Mouse (Mus musculus): ENCODE measurements around the gene Eif4ebp2. TPM values are rescaled to one million over a fixed set of nuclear protein-coding genes. Genes with fewer than 3 reads are reported as not detected.
A peak's percentile ranks its signal among the peaks of the same experiment; 100 is the strongest.

The Eif4ebp2 gene
- polyA plus RNA-seq (2016; fragmentation: Nextera tagmentation; extraction: Ambion mirVana) = 49.7 and 52.7 TPM in 2 replicates

- Histone ChIP-seq H3K4me3 (peak within 1 kb of the TSS; percentile 96), H3K9ac (peak within 1 kb of the TSS; percentile 94), H3K36me3 (peaks cover 12% of the 10 kb centered on the region), H3K4me2 (peak within 1 kb of the TSS; percentile 88), H3K27ac (ENCODE audit: poor library complexity, severe bottlenecking) (peak within 1 kb of the TSS; percentile 77), H3K27me3 (replicated peaks) (no peaks in the 10 kb centered on the region), H3K9me3 (replicated peaks) (peaks cover 4% of the 10 kb centered on the region; the same call in 1 of the 2 replicates), H3K4me1 (replicated peaks) (peaks cover 35% of the 10 kb centered on the region)
- 0% methylated on average over 32 of the region's 36 CpGs for WGBS
- peak; percentile 98 for ATAC-seq (ENCODE audit: insufficient number of reproducible peaks, low FRiP score)
These were observed at the start of gene Eif4ebp2 for GRCm38 (mm10) chr10:61452645-61453044. Gene Eif4ebp2 (minus strand): TSS chr10:61452661.

GRCm38 (mm10) chr10:61500756-61501155 lies 48.3 kb upstream of the Eif4ebp2 start:
- Histone ChIP-seq H3K4me1 (replicated peaks) (peaks cover 8% of the 10 kb centered on the region), H3K9me3 (replicated peaks) (no peaks in the 10 kb centered on the region), H3K4me2 (no peak overlapping the region), H3K36me3 (0 out of 2 replicates have a peak, but pooled peaks cover 3% of the 10 kb centered on the region), H3K27ac (ENCODE audit: poor library complexity, severe bottlenecking) (no peak overlapping the region), H3K27me3 (replicated peaks) (no peaks in the 10 kb centered on the region), H3K4me3 (no peak overlapping the region), H3K9ac (no peak overlapping the region)
- ATAC-seq (ENCODE audit: insufficient number of reproducible peaks, low FRiP score) = no peak
- WGBS = 68% methylated on average over 7 of the region's 7 CpGs

DNA sequence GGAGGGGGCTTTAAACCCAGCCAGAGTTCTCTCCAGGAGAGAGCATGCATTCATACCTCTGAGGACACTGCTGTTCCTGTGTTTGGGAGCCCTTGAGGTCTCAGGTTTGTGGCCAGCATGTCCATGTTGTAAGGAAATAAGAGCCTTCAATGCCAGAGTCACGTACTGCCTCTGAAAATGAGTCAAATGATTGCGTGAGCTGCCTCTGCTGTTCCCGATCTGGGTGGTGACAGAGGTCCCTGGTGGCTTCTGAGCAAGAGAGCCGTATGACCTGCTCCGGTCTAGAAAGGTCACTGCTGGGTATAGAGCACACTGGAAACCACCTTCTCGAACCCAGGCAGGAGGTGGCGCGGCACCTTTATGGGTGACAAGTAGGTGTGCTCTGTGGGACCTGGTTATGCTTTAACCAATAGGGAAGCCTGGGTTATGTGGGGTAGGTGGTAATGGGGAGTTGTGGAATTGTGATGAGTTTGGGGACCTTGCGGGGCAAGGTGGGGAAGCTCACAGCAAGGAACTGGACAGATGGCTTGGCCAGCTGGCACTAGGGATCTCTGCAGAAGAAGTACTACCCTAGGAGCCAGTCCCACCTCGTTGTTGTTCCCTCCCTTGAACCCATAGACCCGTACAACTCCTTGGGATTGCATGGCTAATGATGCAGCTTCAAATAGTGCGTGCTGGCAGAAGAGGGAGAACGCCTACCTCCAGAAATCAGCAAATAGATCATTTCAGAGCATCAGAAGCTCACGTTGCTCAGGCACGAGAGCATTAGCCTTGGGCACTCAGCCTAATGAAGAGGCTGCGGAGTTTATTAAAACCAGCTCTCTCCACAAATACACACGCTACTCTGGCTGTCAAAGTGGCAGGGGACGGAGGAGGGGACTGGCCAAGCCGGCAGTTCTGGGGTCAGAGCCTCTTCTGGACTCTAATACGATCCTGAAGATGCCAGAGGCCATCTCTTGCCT lies 47.3 kb upstream of the Eif4ebp2 start:
- Histone ChIP-seq H3K4me1 (replicated peaks) (peaks cover 18% of the 10 kb centered on the region), H3K27ac (ENCODE audit: poor library complexity, severe bottlenecking) (no peak overlapping the region), H3K36me3 (0 out of 2 replicates have a peak, but pooled peaks cover 3% of the 10 kb centered on the region), H3K4me3 (no peak overlapping the region), H3K9ac (no peak overlapping the region), H3K4me2 (no peak overlapping the region), H3K9me3 (replicated peaks) (no peaks in the 10 kb centered on the region), H3K27me3 (replicated peaks) (no peaks in the 10 kb centered on the region)
- 83% methylated on average over 20 of the region's 20 CpGs for WGBS
- no peak for ATAC-seq (ENCODE audit: insufficient number of reproducible peaks, low FRiP score)

GRCm38 (mm10) chr10:61496231-61496630 lies 43.8 kb upstream of the Eif4ebp2 start:
- Histone ChIP-seq H3K27me3 (replicated peaks) (no peaks in the 10 kb centered on the region), H3K9me3 (replicated peaks) (no peaks in the 10 kb centered on the region), H3K9ac (peak overlapping the region; percentile 28; the same call in 1 of the 2 replicates), H3K4me1 (replicated peaks) (peaks cover 28% of the 10 kb centered on the region), H3K4me3 (no peak overlapping the region), H3K36me3 (no peaks in the 10 kb centered on the region), H3K4me2 (no peak overlapping the region), H3K27ac (ENCODE audit: poor library complexity, severe bottlenecking) (peak overlapping the region; percentile 38; the same call in 1 of the 2 replicates)
- no peak for ATAC-seq (ENCODE audit: insufficient number of reproducible peaks, low FRiP score)
- 63% methylated on average over 9 of the region's 9 CpGs for WGBS

- H3K36me3 ChIP-seq = no peaks in the 10 kb centered on the region
- H3K27ac ChIP-seq (ENCODE audit: poor library complexity, severe bottlenecking) = no peak overlapping the region; the same call in 1 of the 2 replicates
- no peaks in the 10 kb centered on the region for H3K27me3 ChIP-seq (replicated peaks)
- H3K4me3 ChIP-seq = no peak overlapping the region
- peaks cover 28% of the 10 kb centered on the region for H3K4me1 ChIP-seq (replicated peaks)
- no peak overlapping the region for H3K4me2 ChIP-seq
- ATAC-seq (ENCODE audit: insufficient number of reproducible peaks, low FRiP score) = no peak
- peak overlapping the region; percentile 28; the same call in 1 of the 2 replicates for H3K9ac ChIP-seq
- no peaks in the 10 kb centered on the region for H3K9me3 ChIP-seq (replicated peaks)
- 38% methylated on average over 4 of the region's 4 CpGs for WGBS
These were observed 43.0 kb upstream of the Eif4ebp2 start for GRCm38 (mm10) chr10:61495461-61495860.

- no peaks in the 10 kb centered on the region for H3K27me3 ChIP-seq (replicated peaks)
- 12% methylated on average over 11 of the region's 11 CpGs for WGBS
- H3K4me2 ChIP-seq = no peak overlapping the region
- peaks cover 29% of the 10 kb centered on the region for H3K4me1 ChIP-seq (replicated peaks)
- no peaks in the 10 kb centered on the region for H3K36me3 ChIP-seq
- H3K9ac ChIP-seq = no peak overlapping the region
- H3K4me3 ChIP-seq = no peak overlapping the region
- H3K27ac ChIP-seq (ENCODE audit: poor library complexity, severe bottlenecking) = no peak overlapping the region
- ATAC-seq (ENCODE audit: insufficient number of reproducible peaks, low FRiP score) = peak; percentile 65
- no peaks in the 10 kb centered on the region for H3K9me3 ChIP-seq (replicated peaks)
These were observed 39.6 kb upstream of the Eif4ebp2 start for GRCm38 (mm10) chr10:61492040-61492439.

DNA sequence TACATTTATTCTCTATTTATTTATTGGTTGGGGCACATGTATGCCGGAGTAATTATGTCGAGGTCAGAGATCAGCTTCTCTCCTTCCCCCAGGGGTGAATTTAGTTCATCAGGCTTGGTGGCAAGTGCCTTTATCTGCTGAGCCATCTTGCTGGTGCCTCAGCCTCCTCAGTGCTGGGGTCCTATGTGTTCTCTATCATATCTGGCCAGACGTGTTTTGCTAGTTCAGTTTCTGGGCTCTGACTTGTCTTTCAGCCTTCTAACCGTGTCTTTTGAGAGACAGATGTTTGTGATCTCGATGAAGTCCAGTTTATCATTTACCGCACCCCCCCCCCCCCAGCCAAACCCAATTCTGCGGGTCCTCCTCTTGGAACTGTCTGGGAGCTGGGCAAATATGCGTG lies 39.1 kb upstream of the Eif4ebp2 start:
- Histone ChIP-seq H3K9ac (no peak overlapping the region), H3K36me3 (no peaks in the 10 kb centered on the region), H3K27ac (ENCODE audit: poor library complexity, severe bottlenecking) (no peak overlapping the region), H3K4me2 (no peak overlapping the region), H3K4me1 (replicated peaks) (peaks cover 31% of the 10 kb centered on the region), H3K9me3 (replicated peaks) (no peaks in the 10 kb centered on the region), H3K27me3 (replicated peaks) (no peaks in the 10 kb centered on the region), H3K4me3 (no peak overlapping the region)
- 40% methylated on average over 8 of the region's 8 CpGs for WGBS
- ATAC-seq (ENCODE audit: insufficient number of reproducible peaks, low FRiP score) = no peak

- no peak overlapping the region for H3K9ac ChIP-seq
- H3K27ac ChIP-seq (ENCODE audit: poor library complexity, severe bottlenecking) = no peak overlapping the region
- H3K9me3 ChIP-seq (replicated peaks) = no peaks in the 10 kb centered on the region
- no peak overlapping the region for H3K4me3 ChIP-seq
- no peak for ATAC-seq (ENCODE audit: insufficient number of reproducible peaks, low FRiP score)
- 90% methylated on average over 6 of the region's 6 CpGs for WGBS
- H3K4me2 ChIP-seq = no peak overlapping the region
- no peaks in the 10 kb centered on the region for H3K27me3 ChIP-seq (replicated peaks)
- H3K4me1 ChIP-seq (replicated peaks) = peaks cover 11% of the 10 kb centered on the region
- no peaks in the 10 kb centered on the region for H3K36me3 ChIP-seq
These were observed 36.2 kb upstream of the Eif4ebp2 start for GRCm38 (mm10) chr10:61488522-61489110.

- ATAC-seq (ENCODE audit: insufficient number of reproducible peaks, low FRiP score) = no peak
- Histone ChIP-seq H3K4me2 (no peak overlapping the region), H3K9ac (no peak overlapping the region), H3K4me3 (no peak overlapping the region), H3K27ac (ENCODE audit: poor library complexity, severe bottlenecking) (no peak overlapping the region), H3K36me3 (no peaks in the 10 kb centered on the region), H3K4me1 (replicated peaks) (peaks cover 11% of the 10 kb centered on the region), H3K9me3 (replicated peaks) (no peaks in the 10 kb centered on the region), H3K27me3 (replicated peaks) (no peaks in the 10 kb centered on the region)
- WGBS = 78% methylated on average over 8 of the region's 8 CpGs
These were observed 34.3 kb upstream of the Eif4ebp2 start for GRCm38 (mm10) chr10:61486551-61487339.

DNA sequence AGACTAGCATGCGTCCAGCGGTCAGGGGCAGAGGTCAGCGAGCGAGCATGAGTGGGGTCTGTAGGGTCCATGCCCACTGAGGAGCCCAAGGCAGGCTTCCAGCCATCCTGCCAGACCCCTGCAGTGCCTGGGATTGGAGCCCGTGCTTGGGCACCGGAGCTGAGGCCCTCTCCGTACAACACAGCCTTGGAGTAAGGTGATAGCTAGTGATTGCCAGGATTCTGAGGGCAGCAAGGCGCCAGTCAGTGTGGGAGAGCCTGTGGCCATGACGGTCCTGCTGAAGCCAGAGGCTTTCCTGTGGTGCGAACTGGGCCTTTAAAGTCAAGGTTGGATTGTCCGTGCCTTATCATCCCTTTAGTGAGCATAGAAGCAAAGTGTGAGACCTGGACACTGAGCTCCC lies 32.3 kb upstream of the Eif4ebp2 start:
- Histone ChIP-seq H3K36me3 (no peaks in the 10 kb centered on the region), H3K27ac (ENCODE audit: poor library complexity, severe bottlenecking) (no peak overlapping the region), H3K4me2 (no peak overlapping the region), H3K27me3 (replicated peaks) (no peaks in the 10 kb centered on the region), H3K4me1 (replicated peaks) (peaks cover 9% of the 10 kb centered on the region; the same call in 1 of the 2 replicates), H3K4me3 (no peak overlapping the region), H3K9ac (no peak overlapping the region), H3K9me3 (replicated peaks) (no peaks in the 10 kb centered on the region)
- WGBS = 67% methylated on average over 11 of the region's 11 CpGs
- ATAC-seq (ENCODE audit: insufficient number of reproducible peaks, low FRiP score) = no peak

Data from heart, embryonic 12.5 days (tissue).